Mouse (Mus musculus) heart, adult 2 months (tissue): ENCODE data around the gene Zfp689.

Source experiments
- CTCF ChIP-seq: fragments of 200-600 bp; IDR thresholded peaks from 2 replicates; pipeline ENCODE4 v1.8.1; 2022; ENCODE audit warnings: antibody characterized with exemption, mild to moderate bottlenecking, moderate library complexity
- EP300 ChIP-seq: fragments of 200-500 bp; IDR thresholded peaks from 2 replicates; pipeline ENCODE4 v1.6.1; 2011; ENCODE audit warnings: low read depth, low read length, control low read depth; ENCODE audit not compliant: insufficient read depth

DNA sequence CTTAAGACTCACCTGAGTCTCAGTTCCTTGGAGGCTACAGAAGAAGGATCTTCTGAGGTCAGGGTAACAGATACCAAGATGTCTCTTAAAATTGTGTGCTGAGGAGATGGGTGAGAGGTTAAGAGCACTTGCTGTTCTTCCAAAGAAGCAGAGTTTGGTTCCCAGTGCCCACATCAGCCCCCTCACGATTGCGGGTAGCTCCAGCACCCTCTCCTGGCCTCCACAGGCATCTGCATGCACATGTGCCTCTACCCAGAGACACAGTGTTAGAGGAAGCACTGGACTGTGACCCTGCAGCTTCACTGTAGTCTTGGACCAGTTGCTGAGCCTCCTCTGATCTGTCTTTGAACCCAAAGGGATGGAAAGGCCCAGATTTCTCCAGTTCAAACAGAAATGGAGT lies 46.0 kb downstream of the Zfp689 start:
- TF ChIP-seq CTCF = 0 out of 2 replicates have a peak, but pooled peaks have one; percentile 5
- no peak for TF ChIP-seq EP300
